Mouse (Mus musculus): ENCODE measurements around the gene Ahnak.
A peak's percentile ranks its signal among the peaks of the same experiment; 100 is the strongest.
"Not testable (repeated sequence)": the region's sequence is repeated elsewhere in the genome, so short reads cannot be mapped to it uniquely, and the experiment has no call there.

Ahnak gene

GRCm38 (mm10) chr19:8996601-8997000 lies 7.5 kb downstream of the Ahnak start:
- no peak for DNase-seq

- DNase-seq, result peak; percentile 87
Measured at GRCm38 (mm10) chr19:8997546-8997945, 8.5 kb downstream of the Ahnak start.

- no peak for DNase-seq
Measured at GRCm38 (mm10) chr19:8998546-8998945, 9.5 kb downstream of the Ahnak start.

- DNase-seq, result peak; percentile 47
Measured at GRCm38 (mm10) chr19:8999223-8999622, 10.1 kb downstream of the Ahnak start.

- not testable (repeated sequence) for DNase-seq
Measured at GRCm38 (mm10) chr19:9006915-9007314, 17.8 kb downstream of the Ahnak start.

GRCm38 (mm10) chr19:9019298-9019697 lies 30.2 kb downstream of the Ahnak start:
- DNase-seq, result no peak

GRCm38 (mm10) chr19:9023021-9023778 lies 34.1 kb downstream of the Ahnak start:
- DNase-seq, result peak; percentile 35

GRCm38 (mm10) chr19:9025562-9026257 lies 36.6 kb downstream of the Ahnak start:
- no peak for DNase-seq

GRCm38 (mm10) chr19:9026634-9027033 lies 37.5 kb downstream of the Ahnak start:
- DNase-seq, result no peak

- peak; percentile 44 for DNase-seq
Measured at GRCm38 (mm10) chr19:9027795-9028194, 38.7 kb downstream of the Ahnak start.

- no peak for DNase-seq
Measured at GRCm38 (mm10) chr19:9028375-9028774, 39.3 kb downstream of the Ahnak start.

- no peak for DNase-seq
Measured at GRCm38 (mm10) chr19:9029640-9030262, 40.7 kb downstream of the Ahnak start.

- DNase-seq, result no peak
Measured at GRCm38 (mm10) chr19:9032502-9033129, 43.5 kb downstream of the Ahnak start.

- no peak for DNase-seq
Measured at GRCm38 (mm10) chr19:9033412-9034340, 44.6 kb downstream of the Ahnak start.

- no peak for DNase-seq
Measured at GRCm38 (mm10) chr19:9034480-9034879, 45.4 kb downstream of the Ahnak start.

GRCm38 (mm10) chr19:9035101-9035500 lies 46.0 kb downstream of the Ahnak start:
- DNase-seq, result no peak

- DNase-seq, result no peak
Measured at GRCm38 (mm10) chr19:9038136-9038535, 49.1 kb downstream of the Ahnak start.

GRCm38 (mm10) chr19:9039266-9039665 lies 50.2 kb downstream of the Ahnak start:
- no peak for DNase-seq

- DNase-seq, result no peak
Measured at GRCm38 (mm10) chr19:9039928-9040327, 50.8 kb downstream of the Ahnak start.

GRCm38 (mm10) chr19:9040649-9041048 lies 51.6 kb downstream of the Ahnak start:
- no peak for DNase-seq

- DNase-seq, result no peak
Measured at GRCm38 (mm10) chr19:9041074-9041473, 52.0 kb downstream of the Ahnak start.

GRCm38 (mm10) chr19:9043123-9043522 lies 54.0 kb downstream of the Ahnak start:
- DNase-seq, result no peak

Data from kidney, postnatal 10 days (tissue).